Mouse (Mus musculus) olfactory bulb, adult 2 months (tissue): ENCODE measurements around the gene Cacna1c.

Experiments
- CTCF ChIP-seq: fragments of 200-500 bp; IDR thresholded peaks from 2 replicates; pipeline ENCODE4 v1.5.1; 2012; ENCODE audit warnings: low read depth, mild to moderate bottlenecking, low read length, moderate library complexity; ENCODE audit not compliant: insufficient read depth
- POLR2A ChIP-seq: fragments of 200-500 bp; IDR thresholded peaks from 2 replicates; pipeline ENCODE4 v1.6.1; 2012; ENCODE audit warnings: mild to moderate bottlenecking, low read depth, low read length, moderate library complexity; ENCODE audit not compliant: insufficient read depth

DNA sequence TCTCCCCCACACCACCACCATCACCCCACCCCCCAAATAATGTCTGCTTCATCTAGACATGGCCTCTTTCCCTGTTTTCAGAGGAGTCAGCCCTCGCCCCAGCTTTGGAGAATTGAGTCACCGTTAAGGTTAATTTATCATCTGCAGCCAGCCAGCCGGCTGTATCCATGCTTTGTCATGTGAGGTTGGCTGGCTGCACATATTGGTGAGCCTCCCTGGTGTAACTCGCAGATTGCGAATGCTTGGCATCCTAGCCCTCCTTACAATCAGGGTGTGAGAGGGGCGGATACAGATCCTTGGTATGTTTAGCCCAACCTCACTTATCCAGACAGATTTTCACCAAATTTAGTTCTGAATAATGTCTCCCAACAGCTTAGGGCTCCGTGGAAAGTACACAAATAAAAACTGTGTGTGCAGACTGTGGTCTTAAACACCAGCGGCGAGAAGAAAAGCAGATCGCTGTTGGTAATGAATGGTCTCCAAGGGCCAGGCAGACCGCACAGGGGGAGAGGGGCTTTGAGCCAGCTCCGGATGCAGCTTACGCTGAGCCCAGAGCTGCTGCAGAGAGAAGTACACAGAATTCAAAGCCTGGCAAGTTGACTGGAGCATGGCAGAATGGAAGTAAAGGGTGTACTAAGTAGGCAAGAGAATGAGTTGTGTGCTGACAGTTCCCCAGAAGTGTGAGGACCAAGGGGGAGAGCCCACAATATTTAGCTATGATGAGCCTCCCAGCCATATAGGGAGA is 28.4 kb upstream of the Cacna1c start:
- TF ChIP-seq POLR2A = no peak
- TF ChIP-seq CTCF = no peak
